In genomic region chr11:11708154-11708719, GRCm38 (mm10) we compare ENCODE assay signal across 20 mouse cellular contexts.
"Had no signal": no experiment of that assay in that cellular context is flagged by ENCODE, and none has a peak within 500 bp of the region (broad histone marks: within the 10 kb centered on the region; RNA-seq: fewer than 3 reads in every experiment).

No protein-coding gene starts in this region.

- H3K4me2 ChIP-seq: lung, embryonic 14.5 days; midbrain, embryonic 13.5 days; neural tube, embryonic 13.5 days; neural tube, embryonic 15.5 days; stomach, embryonic 15.5 days had no signal

- H3K36me3 ChIP-seq: midbrain, embryonic 10.5 days; midbrain, embryonic 13.5 days; neural tube, embryonic 13.5 days; neural tube, embryonic 15.5 days; stomach, embryonic 15.5 days had no signal

- H3K27ac ChIP-seq: midbrain, embryonic 10.5 days; midbrain, embryonic 13.5 days; neural tube, embryonic 13.5 days; neural tube, embryonic 15.5 days; stomach, embryonic 15.5 days; stomach, postnatal 0 days had no signal

- H3K9me3 ChIP-seq: midbrain, embryonic 10.5 days; midbrain, embryonic 13.5 days; neural tube, embryonic 13.5 days; neural tube, embryonic 15.5 days; stomach, embryonic 15.5 days had no signal

- DNase-seq: lung, adult 18-20 months; lung, embryonic 14.5 days; lung, postnatal 10 days; lung, postnatal 4 days; retina, postnatal 1 day; right cerebral cortex, adult 18-20 months; right cerebral cortex, postnatal 25 days; right cerebral cortex, postnatal 4 days; spleen, adult 18-20 months; thymus, adult 2 months; thymus, postnatal 25 days; thymus, postnatal 4 days had no signal

- H3K4me3 ChIP-seq: midbrain, embryonic 10.5 days; midbrain, embryonic 13.5 days; myocyte; neural tube, embryonic 13.5 days; neural tube, embryonic 15.5 days; stomach, embryonic 15.5 days had no signal

- H3K4me1 ChIP-seq: midbrain, embryonic 13.5 days; neural tube, embryonic 13.5 days; neural tube, embryonic 15.5 days; stomach, embryonic 15.5 days had no signal

- ATAC-seq: midbrain, embryonic 13.5 days; midbrain, embryonic 16.5 days had no signal

- H3K27me3 ChIP-seq: midbrain, embryonic 13.5 days; neural tube, embryonic 13.5 days; neural tube, embryonic 15.5 days; stomach, embryonic 15.5 days had no signal

- H3K9ac ChIP-seq: lung, embryonic 14.5 days; midbrain, embryonic 13.5 days; neural tube, embryonic 13.5 days; neural tube, embryonic 15.5 days; stomach, embryonic 15.5 days had no signal
